Mouse (Mus musculus): ENCODE results near the gene Plagl2. TPM values are rescaled to one million over a fixed set of nuclear protein-coding genes. Genes with fewer than 3 reads are reported as not detected.

The Plagl2 gene
- polyA plus RNA-seq, 1 experiment from 2014 or later = 29.4 TPM

- Histone ChIP-seq H3K27ac (replicated peaks) (no peak overlapping the region), H3K9me3 (replicated peaks) (no peaks in the 10 kb centered on the region), H3K4me1 (peaks cover 15% of the 10 kb centered on the region), H3K27me3 (ENCODE audit: low read depth, poor library complexity, severe bottlenecking) (no peaks in the 10 kb centered on the region), H3K36me3 (peaks cover 62% of the 10 kb centered on the region), H3K4me3 (no peak overlapping the region)
- DNase-seq (ENCODE audit: low spot score) = no peak
- WGBS = 90% methylated on average over 4 of the region's 4 CpGs
These were observed 13.3 kb downstream of the Plagl2 start for GRCm38 (mm10) chr2:153227959-153228358.

- no peaks in the 10 kb centered on the region for H3K9me3 ChIP-seq (replicated peaks)
- H3K27me3 ChIP-seq (ENCODE audit: low read depth, poor library complexity, severe bottlenecking) = no peaks in the 10 kb centered on the region
- H3K4me1 ChIP-seq = peaks cover 15% of the 10 kb centered on the region
- peak overlapping the region; percentile 56 for H3K4me3 ChIP-seq
- no peak for DNase-seq (ENCODE audit: low spot score)
- H3K27ac ChIP-seq (replicated peaks) = no peak overlapping the region
- H3K36me3 ChIP-seq = peaks cover 38% of the 10 kb centered on the region
- WGBS = 10% methylated on average over 3 of the region's 3 CpGs
These were observed 15.7 kb downstream of the Plagl2 start for GRCm38 (mm10) chr2:153225595-153225953.

GRCm38 (mm10) chr2:153224946-153225594 lies 16.2 kb downstream of the Plagl2 start, which contains the start of gene Tspyl3:
Tspyl3 (minus strand) TSS chr2:153225441.
- peak; percentile 51 for DNase-seq (ENCODE audit: low spot score)
- peak within 1 kb of the TSS; percentile 72 for H3K27ac ChIP-seq (replicated peaks)
- peak within 1 kb of the TSS; percentile 56 for H3K4me3 ChIP-seq
- peaks cover 33% of the 10 kb centered on the region for H3K36me3 ChIP-seq
- H3K9me3 ChIP-seq (replicated peaks) = no peaks in the 10 kb centered on the region
- H3K4me1 ChIP-seq = peaks cover 15% of the 10 kb centered on the region
- 3% methylated on average over 31 of the region's 31 CpGs for WGBS
- no peaks in the 10 kb centered on the region for H3K27me3 ChIP-seq (ENCODE audit: low read depth, poor library complexity, severe bottlenecking)

- H3K9me3 ChIP-seq (replicated peaks) = no peaks in the 10 kb centered on the region
- H3K27ac ChIP-seq (replicated peaks) = no peak overlapping the region
- peaks cover 9% of the 10 kb centered on the region; the same call in 1 of the 2 replicates for H3K36me3 ChIP-seq
- no peak for DNase-seq (ENCODE audit: low spot score)
- WGBS = 89% methylated on average over 2 of the region's 2 CpGs
- no peaks in the 10 kb centered on the region for H3K27me3 ChIP-seq (ENCODE audit: low read depth, poor library complexity, severe bottlenecking)
- H3K4me3 ChIP-seq = no peak overlapping the region
- peaks cover 15% of the 10 kb centered on the region for H3K4me1 ChIP-seq
These were observed 18.7 kb downstream of the Plagl2 start for GRCm38 (mm10) chr2:153222566-153222965.

- no peak overlapping the region for H3K27ac ChIP-seq (replicated peaks)
- H3K4me1 ChIP-seq = peaks cover 15% of the 10 kb centered on the region
- no peak overlapping the region for H3K4me3 ChIP-seq
- H3K36me3 ChIP-seq = 0 out of 2 replicates have a peak, but pooled peaks cover 5% of the 10 kb centered on the region
- H3K27me3 ChIP-seq (ENCODE audit: low read depth, poor library complexity, severe bottlenecking) = no peaks in the 10 kb centered on the region
- no peak for DNase-seq (ENCODE audit: low spot score)
- no peaks in the 10 kb centered on the region for H3K9me3 ChIP-seq (replicated peaks)
These were observed 19.1 kb downstream of the Plagl2 start for GRCm38 (mm10) chr2:153222130-153222529.

- WGBS = 89% methylated on average over 4 of the region's 4 CpGs
- H3K27ac ChIP-seq (replicated peaks) = no peak overlapping the region
- no peaks in the 10 kb centered on the region for H3K27me3 ChIP-seq (ENCODE audit: low read depth, poor library complexity, severe bottlenecking)
- no peak overlapping the region for H3K4me3 ChIP-seq
- H3K4me1 ChIP-seq = peaks cover 15% of the 10 kb centered on the region
- H3K36me3 ChIP-seq = 0 out of 2 replicates have a peak, but pooled peaks cover under 1% of the 10 kb centered on the region
- no peak for DNase-seq (ENCODE audit: low spot score)
- no peaks in the 10 kb centered on the region for H3K9me3 ChIP-seq (replicated peaks)
These were observed 19.6 kb downstream of the Plagl2 start for GRCm38 (mm10) chr2:153221620-153222019.

GRCm38 (mm10) chr2:153218516-153218915 lies 22.7 kb downstream of the Plagl2 start:
- Histone ChIP-seq H3K4me1 (no peaks in the 10 kb centered on the region), H3K9me3 (replicated peaks) (no peaks in the 10 kb centered on the region), H3K27me3 (ENCODE audit: low read depth, poor library complexity, severe bottlenecking) (no peaks in the 10 kb centered on the region), H3K36me3 (no peaks in the 10 kb centered on the region), H3K27ac (replicated peaks) (no peak overlapping the region), H3K4me3 (no peak overlapping the region)
- no peak for DNase-seq (ENCODE audit: low spot score)
- 87% methylated on average over 3 of the region's 3 CpGs for WGBS

- H3K27ac ChIP-seq (replicated peaks) = no peak overlapping the region
- H3K27me3 ChIP-seq (ENCODE audit: low read depth, poor library complexity, severe bottlenecking) = no peaks in the 10 kb centered on the region
- no peak overlapping the region for H3K4me3 ChIP-seq
- no peaks in the 10 kb centered on the region for H3K4me1 ChIP-seq
- H3K36me3 ChIP-seq = no peaks in the 10 kb centered on the region
- WGBS = 87% methylated on average over 10 of the region's 10 CpGs
- DNase-seq (ENCODE audit: low spot score) = no peak
- no peaks in the 10 kb centered on the region for H3K9me3 ChIP-seq (replicated peaks)
These were observed 23.3 kb downstream of the Plagl2 start for GRCm38 (mm10) chr2:153217826-153218340.

- Histone ChIP-seq H3K36me3 (peaks cover 4% of the 10 kb centered on the region; the same call in 1 of the 2 replicates), H3K4me3 (no peak overlapping the region), H3K4me1 (no peaks in the 10 kb centered on the region), H3K9me3 (replicated peaks) (no peaks in the 10 kb centered on the region), H3K27me3 (ENCODE audit: low read depth, poor library complexity, severe bottlenecking) (no peaks in the 10 kb centered on the region), H3K27ac (replicated peaks) (no peak overlapping the region)
- 93% methylated on average over 4 of the region's 4 CpGs for WGBS
- no peak for DNase-seq (ENCODE audit: low spot score)
These were observed 25.8 kb downstream of the Plagl2 start for GRCm38 (mm10) chr2:153215421-153215820.

- Histone ChIP-seq H3K4me1 (no peaks in the 10 kb centered on the region), H3K36me3 (peaks cover 10% of the 10 kb centered on the region), H3K27me3 (ENCODE audit: low read depth, poor library complexity, severe bottlenecking) (no peaks in the 10 kb centered on the region), H3K27ac (replicated peaks) (no peak overlapping the region), H3K9me3 (replicated peaks) (no peaks in the 10 kb centered on the region), H3K4me3 (no peak overlapping the region)
- no peak for DNase-seq (ENCODE audit: low spot score)
- 81% methylated on average over 6 of the region's 6 CpGs for WGBS
These were observed 26.4 kb downstream of the Plagl2 start for GRCm38 (mm10) chr2:153214771-153215259.

GRCm38 (mm10) chr2:153213351-153213750 lies 27.9 kb downstream of the Plagl2 start:
- 92% methylated on average over 4 of the region's 4 CpGs for WGBS

GRCm38 (mm10) chr2:153211451-153211850 lies 29.8 kb downstream of the Plagl2 start:
- DNase-seq (ENCODE audit: low spot score) = no peak
- Histone ChIP-seq H3K27ac (replicated peaks) (no peak overlapping the region), H3K4me3 (no peak overlapping the region), H3K27me3 (ENCODE audit: low read depth, poor library complexity, severe bottlenecking) (no peaks in the 10 kb centered on the region), H3K36me3 (peaks cover 43% of the 10 kb centered on the region), H3K4me1 (no peaks in the 10 kb centered on the region), H3K9me3 (replicated peaks) (no peaks in the 10 kb centered on the region)
- WGBS = 93% methylated on average over 5 of the region's 5 CpGs

More at GRCm38 (mm10) chr2:153213351-153213750, 27.9 kb downstream of the Plagl2 start:
- Histone ChIP-seq H3K27ac (replicated peaks) (no peak overlapping the region), H3K4me1 (no peaks in the 10 kb centered on the region), H3K9me3 (replicated peaks) (no peaks in the 10 kb centered on the region), H3K4me3 (no peak overlapping the region), H3K27me3 (ENCODE audit: low read depth, poor library complexity, severe bottlenecking) (no peaks in the 10 kb centered on the region), H3K36me3 (peaks cover 24% of the 10 kb centered on the region)
- DNase-seq (ENCODE audit: low spot score) = no peak

- H3K27me3 ChIP-seq (ENCODE audit: low read depth, poor library complexity, severe bottlenecking) = no peaks in the 10 kb centered on the region
- no peak overlapping the region for H3K27ac ChIP-seq (replicated peaks)
- no peaks in the 10 kb centered on the region for H3K4me1 ChIP-seq
- H3K36me3 ChIP-seq = peaks cover 65% of the 10 kb centered on the region
- H3K4me3 ChIP-seq = no peak overlapping the region
- WGBS = 89% methylated on average over 5 of the region's 5 CpGs
- no peak for DNase-seq (ENCODE audit: low spot score)
- H3K9me3 ChIP-seq (replicated peaks) = no peaks in the 10 kb centered on the region
These were observed 31.9 kb downstream of the Plagl2 start for GRCm38 (mm10) chr2:153209286-153209685.
